Mouse (Mus musculus) cerebellum, adult 11-12 months (tissue): ENCODE measurements around the gene Olfr1396.

ENCODE experiments used
- DNase-seq: peaks from one replicate; pipeline ENCODE4 v3.0.0; 2022

Gene Olfr1396

GRCm38 (mm10) chr11:49114774-49115173 is at the start of gene Olfr1396:
Olfr1396 (minus strand) TSS chr11:49114874.
- no peak for DNase-seq

GRCm38 (mm10) chr11:49156821-49157814 is 42.4 kb upstream of the Olfr1396 start:
- DNase-seq: no peak

- DNase-seq: no peak
These were observed 39.4 kb upstream of the Olfr1396 start, which contains the start of gene Olfr1394 for GRCm38 (mm10) chr11:49154077-49154476. Olfr1394 (plus strand) TSS chr11:49154377.

- DNase-seq: no peak
These were observed 27.3 kb upstream of the Olfr1396 start, which contains the start of gene Olfr1395 for GRCm38 (mm10) chr11:49141974-49142373. Olfr1395 (plus strand) TSS chr11:49142274.

- DNase-seq: no peak
These were observed 9.5 kb upstream of the Olfr1396 start for GRCm38 (mm10) chr11:49124169-49124568.

GRCm38 (mm10) chr11:49119635-49120034 is 5.0 kb upstream of the Olfr1396 start:
- DNase-seq: no peak

GRCm38 (mm10) chr11:49114158-49114557 is 516 bp downstream of the Olfr1396 start:
- no peak for DNase-seq

- no peak for DNase-seq
These were observed 2.0 kb downstream of the Olfr1396 start for GRCm38 (mm10) chr11:49112624-49113219.

- DNase-seq: no peak
These were observed 3.7 kb downstream of the Olfr1396 start for GRCm38 (mm10) chr11:49111000-49111399.

GRCm38 (mm10) chr11:49108833-49109232 is 5.8 kb downstream of the Olfr1396 start:
- no peak for DNase-seq

- DNase-seq: no peak
These were observed 6.8 kb downstream of the Olfr1396 start for GRCm38 (mm10) chr11:49107650-49108537.

GRCm38 (mm10) chr11:49105752-49106151 is 8.9 kb downstream of the Olfr1396 start:
- no peak for DNase-seq

GRCm38 (mm10) chr11:49103047-49103693 is 11.5 kb downstream of the Olfr1396 start:
- peak; percentile 48 for DNase-seq

GRCm38 (mm10) chr11:49101500-49101899 is 13.2 kb downstream of the Olfr1396 start:
- no peak for DNase-seq

GRCm38 (mm10) chr11:49100409-49100808 is 14.3 kb downstream of the Olfr1396 start:
- no peak for DNase-seq

GRCm38 (mm10) chr11:49095367-49095766 is 19.3 kb downstream of the Olfr1396 start:
- DNase-seq: no peak

GRCm38 (mm10) chr11:49093861-49094660 is 20.6 kb downstream of the Olfr1396 start:
- DNase-seq: no peak

- no peak for DNase-seq
These were observed 21.9 kb downstream of the Olfr1396 start for GRCm38 (mm10) chr11:49092786-49093185.

- DNase-seq: no peak
These were observed 22.6 kb downstream of the Olfr1396 start for GRCm38 (mm10) chr11:49092053-49092586.

GRCm38 (mm10) chr11:49091171-49091570 is 23.5 kb downstream of the Olfr1396 start:
- no peak for DNase-seq

GRCm38 (mm10) chr11:49090551-49090950 is 24.1 kb downstream of the Olfr1396 start:
- no peak for DNase-seq
